Mouse (Mus musculus) forebrain, embryonic 12.5 days (tissue): ENCODE measurements around the gene Ddx19a. TPM values are rescaled to one million over a fixed set of nuclear protein-coding genes. Genes with fewer than 3 reads are reported as not detected.
"Not testable (repeated sequence)": the region's sequence is repeated elsewhere in the genome, so short reads cannot be mapped to it uniquely, and the experiment has no call there.

Source experiments
- ATAC-seq: fragments of 200-750 bp; cut with Nextera tagmentation; 2 replicates; pipeline ENCODE4 v1.8.0; 2017; ENCODE audit warnings: moderate TSS enrichment; ENCODE audit not compliant: low FRiP score
- H3K27ac ChIP-seq: fragments of 300-500 bp; sonication (generic); 2 replicates; pipeline ENCODE4 v1.5.1; 2016; ENCODE audit warnings: mild to moderate bottlenecking
- H3K27me3 ChIP-seq: fragments of 300-500 bp; sonication (generic); 2 replicates; pipeline ENCODE4 v1.6.1; 2016; ENCODE audit warnings: mild to moderate bottlenecking
- H3K36me3 ChIP-seq: fragments of 300-500 bp; sonication (generic); replicated peaks from 2 replicates; pipeline ENCODE4 v1.6.1; 2016; ENCODE audit warnings: mild to moderate bottlenecking
- H3K4me1 ChIP-seq: fragments of 300-500 bp; sonication (generic); 2 replicates; pipeline ENCODE4 v1.6.1; 2016
- H3K4me2 ChIP-seq: fragments of 300-500 bp; sonication (generic); 2 replicates; pipeline ENCODE4 v1.6.1; 2016; ENCODE audit warnings: mild to moderate bottlenecking, moderate library complexity
- H3K4me3 ChIP-seq: fragments of 300-500 bp; sonication (generic); replicated peaks from 2 replicates; pipeline ENCODE4 v1.5.1; 2016; ENCODE audit warnings: mild to moderate bottlenecking
- H3K9ac ChIP-seq: fragments of 300-500 bp; sonication (generic); 2 replicates; pipeline ENCODE4 v1.6.1; 2016; ENCODE audit warnings: mild to moderate bottlenecking
- H3K9me3 ChIP-seq: fragments of 300-500 bp; sonication (generic); 2 replicates; pipeline ENCODE4 v1.6.1; 2016
- WGBS: fragments of 180-500 bp; shearing (Covaris S2); methylation state at CpG from one replicate; pipeline ENCODE4 v1.1.7; 2016; 5-methylcytosine and 5-hydroxymethylcytosine counted together
- polyA plus RNA-seq: library from polyadenylated mRNA; unstranded; fragments of >200 nt; fragmentation: Nextera tagmentation; extraction: Ambion mirVana; gene quantifications from 2 replicates; pipeline ENCODE4 v1.2.1, GENCODE M21; 2016

Gene Ddx19a
- polyA plus RNA-seq, 1 experiment from 2014 or later: 18.8 TPM

DNA sequence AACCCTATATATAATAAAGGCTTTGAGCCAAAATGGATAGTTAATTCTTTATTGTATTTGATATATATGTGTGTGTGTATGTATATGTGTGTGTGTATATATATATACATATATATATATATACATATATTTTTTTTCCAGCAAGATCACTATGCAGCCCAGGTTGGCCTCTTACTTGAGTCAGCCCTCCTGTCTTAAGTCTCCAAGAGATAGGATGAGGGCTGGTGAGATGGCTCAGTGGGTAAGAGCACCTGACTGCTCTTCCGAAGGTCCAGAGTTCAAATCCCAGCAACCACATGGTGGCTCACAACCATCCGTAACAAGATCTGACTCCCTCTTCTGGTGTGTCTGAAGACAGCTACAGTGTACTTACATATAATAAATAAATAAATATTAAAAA, 29.0 kb upstream of the Ddx19a start:
- H3K9ac ChIP-seq, ATAC-seq, H3K4me2 ChIP-seq, H3K36me3 ChIP-seq, H3K9me3 ChIP-seq, H3K27me3 ChIP-seq, H3K4me1 ChIP-seq, H3K4me3 ChIP-seq, H3K27ac ChIP-seq: not testable (repeated sequence)
- WGBS: 100% methylated on average over 2 of the region's 2 CpGs

DNA sequence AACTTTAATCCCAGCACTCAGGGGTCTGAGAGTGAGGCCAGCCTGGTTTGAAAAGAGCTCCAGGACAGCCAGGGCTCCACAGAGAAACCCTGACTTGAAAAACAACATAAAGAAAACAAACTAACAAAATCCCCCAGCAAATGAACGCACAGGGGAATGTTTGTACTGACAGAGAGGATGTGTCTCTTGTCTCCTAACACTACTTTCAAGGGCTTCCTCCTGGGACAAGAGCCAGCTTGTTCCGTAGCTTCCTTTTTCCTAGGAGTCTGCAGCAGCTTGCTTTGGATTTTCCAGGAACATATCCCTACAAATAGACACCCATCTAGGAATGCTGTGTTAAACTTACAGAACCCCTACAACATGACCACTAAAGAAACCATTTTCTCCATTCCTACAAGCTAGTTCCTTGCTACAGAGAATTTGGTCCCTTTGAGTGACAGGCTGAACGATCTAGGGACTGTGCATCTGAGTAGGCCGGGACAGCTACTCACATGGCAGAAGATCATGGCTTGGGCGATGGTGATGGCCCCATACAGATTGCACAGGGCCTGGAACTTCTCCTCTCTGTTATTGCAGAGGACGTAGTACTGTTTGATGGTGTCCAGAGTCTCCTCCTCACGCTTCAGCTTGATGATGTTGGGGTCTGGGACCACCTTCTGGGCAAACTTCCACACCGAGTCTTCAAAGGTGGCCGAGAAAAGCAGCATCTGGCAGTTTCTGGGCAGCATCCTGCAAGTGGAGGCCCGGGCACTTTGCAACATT, 12.8 kb upstream of the Ddx19a start:
- H3K27ac ChIP-seq, H3K9me3 ChIP-seq, H3K4me3 ChIP-seq, ATAC-seq, H3K4me1 ChIP-seq, H3K9ac ChIP-seq, H3K27me3 ChIP-seq, H3K4me2 ChIP-seq: not testable (repeated sequence)
- 97% methylated on average over 9 of the region's 10 CpGs for WGBS
- peaks cover 46% of the 10 kb centered on the region for H3K36me3 ChIP-seq

DNA sequence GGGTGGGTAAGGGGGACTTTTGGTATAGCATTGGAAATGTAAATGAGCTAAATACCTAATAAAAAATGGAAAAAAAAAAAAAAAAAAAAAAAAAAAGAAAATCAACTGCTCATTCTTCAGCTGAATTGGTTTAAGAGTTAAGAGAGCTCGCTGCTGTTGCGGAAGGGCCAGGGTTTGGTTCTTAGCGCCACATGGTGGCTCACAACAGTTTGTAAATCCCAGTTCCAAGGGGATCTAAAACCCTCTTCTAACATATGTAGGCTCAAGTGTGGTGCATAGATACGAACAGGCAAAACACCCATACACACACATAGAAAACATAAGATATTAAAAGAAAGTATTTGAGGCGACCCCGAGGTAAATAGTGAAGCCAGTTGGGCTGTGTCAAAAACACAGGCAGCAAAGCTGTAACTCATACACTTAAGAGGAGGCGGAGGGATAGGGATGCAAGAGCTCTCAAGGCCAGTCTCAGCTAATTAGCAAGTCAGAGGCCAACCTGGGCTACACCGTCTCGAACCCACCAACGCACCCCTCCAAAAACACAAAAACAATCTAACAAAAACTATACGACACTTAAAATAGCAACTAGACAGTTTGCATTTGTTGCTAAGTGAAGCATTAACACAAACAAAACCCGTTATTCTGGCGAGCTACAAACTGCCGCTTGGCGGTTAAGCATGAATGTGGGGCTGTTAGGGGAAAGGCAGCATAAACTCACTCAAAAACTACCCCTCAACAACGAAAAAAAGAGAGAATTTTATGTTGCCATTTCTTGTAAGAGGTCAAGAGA, 764 bp downstream of the Ddx19a start:
- Histone ChIP-seq H3K27me3 (no peaks in the 10 kb centered on the region), H3K9ac (peak overlapping the region; percentile 82), H3K36me3 (peaks cover 17% of the 10 kb centered on the region), H3K4me3 (peak overlapping the region; percentile 90), H3K27ac (peak overlapping the region; percentile 82), H3K4me1 (peaks cover 10% of the 10 kb centered on the region), H3K9me3 (no peaks in the 10 kb centered on the region), H3K4me2 (peak overlapping the region; percentile 82)
- ATAC-seq: 0 out of 2 replicates have a peak, but pooled peaks have one; percentile 4
- 37% methylated on average over 16 of the region's 16 CpGs for WGBS

DNA sequence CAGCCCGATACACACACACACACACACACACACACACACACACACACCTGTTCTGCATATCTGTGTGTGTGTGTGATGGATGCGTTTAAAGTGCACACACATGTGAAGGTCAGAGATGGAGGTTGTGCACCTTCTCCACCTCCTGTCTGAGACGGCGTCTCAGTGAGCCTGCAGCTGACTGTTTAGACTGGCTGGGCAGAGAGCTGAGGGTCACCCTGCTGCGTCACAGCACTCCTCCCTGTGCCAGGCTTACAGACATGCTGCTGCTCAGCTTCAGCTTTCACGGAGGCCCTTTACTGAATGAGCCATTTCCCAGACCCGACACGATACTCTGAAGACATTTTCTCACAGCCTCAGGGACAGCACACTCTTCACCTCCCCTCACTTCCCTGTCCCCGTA, 7.6 kb downstream of the Ddx19a start:
- 91% methylated on average over 9 of the region's 9 CpGs for WGBS
- no peaks in the 10 kb centered on the region for H3K9me3 ChIP-seq
- H3K4me3 ChIP-seq: no peak overlapping the region
- H3K27me3 ChIP-seq: no peaks in the 10 kb centered on the region
- no peak for ATAC-seq
- H3K4me2 ChIP-seq: no peak overlapping the region
- H3K9ac ChIP-seq: no peak overlapping the region
- no peak overlapping the region for H3K27ac ChIP-seq
- H3K36me3 ChIP-seq: peaks cover 78% of the 10 kb centered on the region
- H3K4me1 ChIP-seq: no peaks in the 10 kb centered on the region

DNA sequence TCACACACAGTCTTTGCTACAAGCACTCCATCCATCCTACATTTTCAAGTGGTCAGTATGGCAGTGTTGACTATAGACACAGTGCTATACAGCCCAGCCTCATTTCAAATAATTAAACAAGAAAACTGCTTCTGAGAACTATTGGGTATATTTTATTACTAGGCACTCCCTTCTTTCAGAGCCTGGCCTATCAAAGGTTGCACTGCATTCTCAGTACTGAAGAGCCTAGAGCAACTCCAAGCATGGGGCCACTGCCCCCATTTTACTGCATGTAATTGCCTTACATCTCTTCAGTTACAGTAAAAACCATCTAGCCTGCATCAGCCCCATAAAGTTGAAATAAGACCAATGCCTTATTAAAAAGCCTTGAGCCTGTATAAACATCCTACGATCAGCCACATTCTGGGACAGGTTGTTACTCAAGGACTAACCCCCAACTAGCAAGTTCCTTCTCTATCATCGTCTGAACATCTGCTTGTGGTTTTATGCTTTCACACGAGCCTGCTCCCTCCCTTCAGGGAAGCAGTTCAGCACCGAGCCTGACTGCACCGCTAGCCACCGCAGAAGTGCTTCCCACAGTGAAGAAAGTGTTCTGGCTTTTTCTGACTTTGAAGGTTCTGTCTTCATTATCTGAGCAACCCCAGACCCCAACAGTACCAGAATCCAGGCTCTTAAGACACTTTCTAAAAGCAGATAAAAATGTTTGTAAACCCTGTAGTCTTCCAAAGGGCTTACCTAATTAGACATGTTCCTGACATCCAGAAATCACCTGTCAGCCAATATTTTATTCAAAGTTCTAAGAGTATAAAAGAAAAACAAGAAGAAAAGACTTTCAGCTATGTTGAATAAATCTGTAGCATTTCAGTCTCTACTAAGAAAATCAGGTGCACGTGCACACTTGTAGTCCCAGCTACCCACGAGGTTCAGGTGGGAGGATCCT, 9.5 kb downstream of the Ddx19a start:
- H3K36me3 ChIP-seq: peaks cover 89% of the 10 kb centered on the region
- WGBS: 90% methylated on average over 8 of the region's 8 CpGs
- H3K9ac ChIP-seq: no peak overlapping the region
- no peak for ATAC-seq
- no peaks in the 10 kb centered on the region for H3K9me3 ChIP-seq
- no peaks in the 10 kb centered on the region for H3K27me3 ChIP-seq
- no peak overlapping the region for H3K4me2 ChIP-seq
- H3K27ac ChIP-seq: no peak overlapping the region
- no peak overlapping the region for H3K4me3 ChIP-seq
- H3K4me1 ChIP-seq: no peaks in the 10 kb centered on the region

DNA sequence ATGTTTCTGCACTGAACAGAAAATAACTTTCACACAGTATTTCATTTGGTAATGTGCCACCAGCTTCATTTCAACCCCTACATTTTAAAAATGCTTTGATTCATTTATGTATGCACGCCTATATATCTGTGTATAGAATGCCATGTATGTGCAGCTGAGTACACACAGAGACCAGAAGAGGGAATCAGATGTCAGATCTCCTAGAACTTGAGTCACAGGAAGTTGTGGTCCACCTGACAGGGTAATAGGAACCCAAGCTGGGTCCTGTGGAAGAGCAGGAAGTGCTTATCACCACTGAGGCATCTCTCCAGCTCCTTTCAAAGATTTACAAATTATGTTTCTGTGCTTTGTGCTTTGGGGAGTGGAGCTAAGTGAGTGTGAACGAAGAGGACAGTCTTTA, 16.3 kb downstream of the Ddx19a start:
- Histone ChIP-seq H3K9ac (no peak overlapping the region), H3K4me2 (no peak overlapping the region), H3K4me1 (no peaks in the 10 kb centered on the region), H3K27me3 (no peaks in the 10 kb centered on the region), H3K4me3 (no peak overlapping the region), H3K9me3 (no peaks in the 10 kb centered on the region), H3K36me3 (peaks cover 77% of the 10 kb centered on the region), H3K27ac (no peak overlapping the region)
- WGBS: 93% methylated on average over 2 of the region's 2 CpGs
- no peak for ATAC-seq

DNA sequence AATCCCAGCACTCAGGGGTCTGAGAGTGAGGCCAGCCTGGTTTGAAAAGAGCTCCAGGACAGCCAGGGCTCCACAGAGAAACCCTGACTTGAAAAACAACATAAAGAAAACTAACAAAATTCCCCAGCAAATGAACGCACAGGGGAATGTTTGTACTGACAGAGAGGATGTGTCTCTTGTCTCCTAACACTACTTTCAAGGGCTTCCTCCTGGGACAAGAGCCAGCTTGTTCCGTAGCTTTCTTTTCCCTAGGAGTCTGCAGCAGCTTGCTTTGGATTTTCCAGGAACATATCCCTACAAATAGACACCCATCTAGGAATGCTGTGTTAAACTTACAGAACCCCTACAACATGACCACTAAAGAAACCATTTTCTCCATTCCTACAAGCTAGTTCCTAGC, 19.6 kb downstream of the Ddx19a start:
- H3K36me3 ChIP-seq: peaks cover 65% of the 10 kb centered on the region
- not testable (repeated sequence) for H3K4me1 ChIP-seq, H3K9ac ChIP-seq, H3K4me2 ChIP-seq, H3K27me3 ChIP-seq, H3K9me3 ChIP-seq, H3K4me3 ChIP-seq, H3K27ac ChIP-seq, ATAC-seq
- 91% methylated on average over 2 of the region's 2 CpGs for WGBS

DNA sequence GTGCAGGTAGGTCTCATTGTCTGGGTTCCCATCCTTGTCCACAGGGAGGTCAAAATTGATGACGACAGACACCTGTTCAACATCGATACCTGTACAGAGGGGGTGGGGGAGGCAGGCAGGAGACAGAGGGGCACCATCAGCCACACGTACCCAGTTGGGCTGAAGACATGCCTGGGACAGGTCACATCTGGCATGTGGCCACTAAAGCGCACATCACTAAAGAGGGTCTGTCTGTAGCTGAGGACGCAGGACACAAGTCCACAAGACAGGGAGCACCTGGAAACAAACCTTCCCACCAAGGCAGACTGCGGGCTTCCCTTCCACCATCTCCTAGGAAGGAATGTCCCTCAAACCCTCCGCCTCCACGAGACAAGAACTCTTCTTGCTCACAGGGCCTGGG, 21.1 kb downstream of the Ddx19a start:
- not testable (repeated sequence) for ATAC-seq, H3K4me1 ChIP-seq, H3K4me3 ChIP-seq, H3K4me2 ChIP-seq, H3K27me3 ChIP-seq, H3K9ac ChIP-seq, H3K9me3 ChIP-seq, H3K27ac ChIP-seq
- H3K36me3 ChIP-seq: peaks cover 57% of the 10 kb centered on the region
- WGBS: 95% methylated on average over 8 of the region's 8 CpGs

DNA sequence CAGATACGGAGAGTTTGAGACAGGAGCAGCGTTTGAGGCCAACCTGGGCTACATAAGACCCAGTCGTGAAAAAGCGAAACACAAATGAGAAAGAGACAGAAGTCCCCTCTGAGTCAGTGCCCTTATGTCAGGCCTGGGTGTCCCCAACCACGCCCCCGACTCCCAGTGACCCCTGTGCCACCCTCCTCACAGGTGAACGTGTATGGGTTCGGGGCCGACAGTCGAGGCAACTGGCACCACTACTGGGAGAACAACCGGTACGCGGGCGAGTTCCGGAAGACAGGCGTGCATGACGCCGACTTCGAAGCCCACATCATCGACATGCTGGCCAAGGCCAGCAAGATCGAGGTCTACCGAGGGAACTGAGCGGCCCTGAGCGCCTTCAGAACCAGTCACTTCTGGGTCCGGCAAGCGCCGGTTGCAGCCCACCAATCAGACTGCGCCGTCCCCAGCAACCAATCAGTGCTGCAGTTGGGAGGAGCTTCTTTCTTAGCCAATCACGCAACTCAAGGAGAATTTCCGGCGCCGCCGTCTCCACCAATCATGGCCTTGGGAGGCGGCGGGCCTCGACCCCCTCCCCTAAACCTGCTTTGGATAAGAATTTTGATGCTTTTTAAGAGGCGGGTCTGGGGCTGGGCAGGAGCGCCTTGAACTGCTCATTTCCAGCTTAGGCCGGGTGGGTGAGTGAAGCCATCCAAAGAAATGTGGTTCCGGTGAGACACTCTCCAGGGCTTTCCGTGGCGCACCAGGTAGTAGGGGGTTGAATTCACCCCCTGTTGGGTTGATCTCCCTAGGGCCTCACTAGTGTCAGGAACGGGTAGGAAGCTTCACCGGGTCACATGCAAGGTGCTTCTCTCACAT, 27.5 kb downstream of the Ddx19a start:
- 4% methylated on average over 45 of the region's 45 CpGs for WGBS
- Histone ChIP-seq H3K4me2 (peak overlapping the region; percentile 77), H3K27ac (peak overlapping the region; percentile 50), H3K9ac (peak overlapping the region; percentile 65), H3K36me3 (peaks cover 29% of the 10 kb centered on the region), H3K4me3 (peak overlapping the region; percentile 54), H3K4me1 (peaks cover 7% of the 10 kb centered on the region), H3K9me3 (no peaks in the 10 kb centered on the region), H3K27me3 (no peaks in the 10 kb centered on the region)
- peak; percentile 99 for ATAC-seq

DNA sequence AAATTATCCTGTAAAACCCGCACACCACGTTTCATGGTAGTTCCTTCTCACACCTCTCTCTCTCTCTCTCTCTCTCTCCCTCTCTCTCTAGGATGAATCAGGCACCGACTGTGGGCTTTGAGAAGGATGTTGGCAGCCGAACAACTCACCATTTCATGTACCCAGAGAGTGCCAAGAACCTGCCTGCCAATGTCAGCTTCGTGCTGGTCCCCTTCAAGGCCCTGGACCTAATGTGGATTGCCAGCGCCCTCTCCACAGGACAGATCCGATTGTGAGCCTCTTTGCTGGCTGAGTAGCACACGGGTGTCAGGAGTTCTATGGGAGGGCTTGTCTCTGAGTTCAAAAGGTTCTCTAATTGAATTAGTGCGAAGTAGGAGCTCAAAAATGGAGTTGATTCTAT, 30.3 kb downstream of the Ddx19a start:
- Histone ChIP-seq H3K9me3 (no peaks in the 10 kb centered on the region), H3K4me1 (peaks cover 7% of the 10 kb centered on the region), H3K27me3 (no peaks in the 10 kb centered on the region), H3K9ac (no peak overlapping the region), H3K36me3 (peaks cover 23% of the 10 kb centered on the region), H3K4me2 (no peak overlapping the region), H3K4me3 (no peak overlapping the region), H3K27ac (no peak overlapping the region)
- 85% methylated on average over 9 of the region's 9 CpGs for WGBS
- ATAC-seq: no peak

DNA sequence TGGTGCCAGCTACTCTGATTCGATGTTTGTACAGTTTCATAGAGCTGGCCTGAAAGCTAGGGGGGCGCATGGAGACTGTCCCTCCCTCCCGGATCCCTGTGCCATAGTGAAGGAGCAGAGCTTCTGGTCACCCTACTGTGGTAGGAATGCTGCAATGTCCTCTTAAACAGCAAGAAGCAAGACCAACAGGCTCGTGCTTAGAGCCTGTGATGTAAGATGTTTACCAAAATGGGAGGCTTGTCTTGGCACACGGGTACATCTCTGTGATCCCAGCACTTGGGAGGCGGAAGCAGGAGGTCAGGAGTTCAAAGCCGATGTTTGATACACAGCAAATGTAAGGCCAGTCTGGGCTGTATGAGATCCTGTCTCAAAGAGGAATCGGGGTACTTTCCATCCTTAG, 31.0 kb downstream of the Ddx19a start:
- ATAC-seq: no peak
- Histone ChIP-seq H3K9me3 (no peaks in the 10 kb centered on the region), H3K4me3 (no peak overlapping the region), H3K36me3 (peaks cover 29% of the 10 kb centered on the region), H3K9ac (no peak overlapping the region), H3K27me3 (no peaks in the 10 kb centered on the region), H3K27ac (no peak overlapping the region), H3K4me2 (no peak overlapping the region), H3K4me1 (peaks cover 7% of the 10 kb centered on the region)
- 92% methylated on average over 8 of the region's 8 CpGs for WGBS
